8 mouse cellular contexts compared by ENCODE assay signal in genomic region chr17:34585877-34586771, GRCm38 (mm10). TPM values are rescaled to one million over a fixed set of nuclear protein-coding genes. Genes with fewer than 3 reads are reported as not detected.
DNase-seq lines count a peak whose midpoint lies in the region; ATAC-seq and TF ChIP-seq lines count a peak whose summit lies in the region.

No protein-coding gene starts in this region.

- peak; percentile 40 for DNase-seq in left cerebral cortex, postnatal 4 days
- no peak for DNase-seq in left cerebral cortex, adult 9 months (ENCODE audit: low spot score in 2 of 2)
- peak; percentile 55 to 57 for DNase-seq in cerebellum, postnatal 10 days
- no peak for DNase-seq in heart, postnatal 0 days (ENCODE audit: low spot score)
- DNase-seq in midbrain, embryonic 10.5 days (ENCODE audit: low spot score): peak; percentile 76
- DNase-seq in Muller cell, postnatal 12 days (ENCODE audit: inconsistent ontology term): no peak
- no peak for DNase-seq in adrenal gland, postnatal 14 days

- intact Hi-C loops in left cerebral cortex, postnatal 4 days (cut with DNase I): no loop called here

- 32% methylated on average over 32 of the region's 32 CpGs for WGBS in heart, postnatal 0 days
- 23% methylated on average over 32 of the region's 32 CpGs for WGBS in midbrain, embryonic 10.5 days

- H3K4me1 ChIP-seq in heart, postnatal 0 days (ENCODE audit: control insufficient read depth, insufficient read depth): peaks cover 20% of the 10 kb centered on the region
- peaks cover 71% of the 10 kb centered on the region for H3K4me1 ChIP-seq in midbrain, embryonic 10.5 days

- no peak for TF ChIP-seq EP300 in heart, postnatal 0 days (IDR thresholded peaks at IDR 0.05; ENCODE audit: low read depth)

- H3K27ac ChIP-seq in heart, postnatal 0 days (ENCODE audit: low read depth): peak overlapping the region; percentile 88
- H3K27ac ChIP-seq in midbrain, embryonic 10.5 days (replicated peaks): peak overlapping the region; percentile 98

- no peak for ATAC-seq in heart, postnatal 0 days (ENCODE audit: insufficient read depth, low read depth)
- ATAC-seq in monocyte, adult 5-6 weeks (replicated peaks; ENCODE audit: insufficient number of reproducible peaks, low FRiP score, low TSS enrichment, poor library complexity, severe bottlenecking): no peak

- H3K4me3 ChIP-seq in heart, postnatal 0 days (ENCODE audit: low read depth, low read length): peak overlapping the region; percentile 63
- peak overlapping the region; percentile 96 for H3K4me3 ChIP-seq in midbrain, embryonic 10.5 days

- H3K27me3 ChIP-seq in heart, postnatal 0 days (ENCODE audit: control insufficient read depth, insufficient read depth, low read length): no peaks in the 10 kb centered on the region
- H3K27me3 ChIP-seq in midbrain, embryonic 10.5 days (ENCODE audit: low read depth, poor library complexity, severe bottlenecking): no peaks in the 10 kb centered on the region

- H3K4me2 ChIP-seq in heart, postnatal 0 days (ENCODE audit: low read depth, low read length): peak overlapping the region; percentile 79

- H3K9ac ChIP-seq in heart, postnatal 0 days (replicated peaks; ENCODE audit: low read depth, low read length): no peak overlapping the region

- no peaks in the 10 kb centered on the region for H3K36me3 ChIP-seq in heart, postnatal 0 days (replicated peaks; ENCODE audit: control insufficient read depth, insufficient read depth, low read length)
- no peaks in the 10 kb centered on the region for H3K36me3 ChIP-seq in midbrain, embryonic 10.5 days

- TF ChIP-seq CTCF in heart, postnatal 0 days (IDR thresholded peaks at IDR 0.05; ENCODE audit: low read depth): no peak

- H3K9me3 ChIP-seq in heart, postnatal 0 days (replicated peaks; ENCODE audit: control insufficient read depth, low read length): no peaks in the 10 kb centered on the region
- no peaks in the 10 kb centered on the region for H3K9me3 ChIP-seq in midbrain, embryonic 10.5 days (replicated peaks)

RNA-seq across cellular contexts. Expression of gene Gpsm3, which starts 3.5 kb away (rescaled TPM):
- total RNA-seq in left cerebral cortex, postnatal 4 days (2021): 1 to 10 TPM; 1.6 to 2.8 TPM
- 0.53 and 3.1 TPM in 2 replicates for total RNA-seq in heart, postnatal 0 days (2014; rRNA removed; ENCODE audit: low replicate concordance)
- 5.9 and 6.0 TPM in 2 replicates for polyA plus RNA-seq in heart, postnatal 0 days (2015; fragmentation: Nextera tagmentation; extraction: Ambion mirVana)
- 5.3 and 6.6 TPM in 2 replicates for polyA plus RNA-seq in midbrain, embryonic 10.5 days (2016; fragmentation: Nextera tagmentation; extraction: Ambion mirVana)
- 64.4 to 104 TPM (median 95.5 TPM) in 3 replicates for total RNA-seq in monocyte, adult 5-6 weeks (2017)
- total RNA-seq in adrenal gland, postnatal 14 days (2021): 6.3 and 16.3 TPM in 2 replicates

RNA-seq across cellular contexts. Expression of gene Pbx2, which starts 4.9 kb away (rescaled TPM):
- total RNA-seq in left cerebral cortex, postnatal 4 days (2021): 10 to 100 TPM; 36.2 to 39.3 TPM
- 42.6 and 59.1 TPM in 2 replicates for total RNA-seq in heart, postnatal 0 days (2014; rRNA removed; ENCODE audit: low replicate concordance)
- polyA plus RNA-seq in heart, postnatal 0 days (2015; fragmentation: Nextera tagmentation; extraction: Ambion mirVana): 3.3 and 4.4 TPM in 2 replicates
- 17.5 and 17.7 TPM in 2 replicates for polyA plus RNA-seq in midbrain, embryonic 10.5 days (2016; fragmentation: Nextera tagmentation; extraction: Ambion mirVana)
- 26.8 to 34.9 TPM (median 30.9 TPM) in 3 replicates for total RNA-seq in monocyte, adult 5-6 weeks (2017)
- 37.2 and 42.2 TPM in 2 replicates for total RNA-seq in adrenal gland, postnatal 14 days (2021)

RNA-seq across cellular contexts. Expression of gene Ager, which starts 11.5 kb away (rescaled TPM):
- 1 to 10 TPM; 1.8 TPM for total RNA-seq in left cerebral cortex, postnatal 4 days (2021)
- 2.7 and 5.8 TPM in 2 replicates for total RNA-seq in heart, postnatal 0 days (2014; rRNA removed; ENCODE audit: low replicate concordance)
- 0.85 and 1.9 TPM in 2 replicates for polyA plus RNA-seq in heart, postnatal 0 days (2015; fragmentation: Nextera tagmentation; extraction: Ambion mirVana)
- 3.1 and 3.2 TPM in 2 replicates for polyA plus RNA-seq in midbrain, embryonic 10.5 days (2016; fragmentation: Nextera tagmentation; extraction: Ambion mirVana)
- 3.7 to 7.3 TPM (median 5.1 TPM) in 3 replicates for total RNA-seq in monocyte, adult 5-6 weeks (2017)
- 1.7 and 2.4 TPM in 2 replicates for total RNA-seq in adrenal gland, postnatal 14 days (2021)

RNA-seq across cellular contexts. Expression of gene Rnf5, which starts 17.4 kb away (rescaled TPM):
- total RNA-seq in left cerebral cortex, postnatal 4 days (2021): 100 to 1,000 TPM; 106 to 109 TPM
- 29.6 and 42.5 TPM in 2 replicates for total RNA-seq in heart, postnatal 0 days (2014; rRNA removed; ENCODE audit: low replicate concordance)
- 79.9 and 86.5 TPM in 2 replicates for polyA plus RNA-seq in heart, postnatal 0 days (2015; fragmentation: Nextera tagmentation; extraction: Ambion mirVana)
- 202 and 233 TPM in 2 replicates for polyA plus RNA-seq in midbrain, embryonic 10.5 days (2016; fragmentation: Nextera tagmentation; extraction: Ambion mirVana)
- total RNA-seq in monocyte, adult 5-6 weeks (2017): 8.6 to 21.8 TPM (median 14.6 TPM) in 3 replicates
- 72.5 and 76.9 TPM in 2 replicates for total RNA-seq in adrenal gland, postnatal 14 days (2021)

RNA-seq across cellular contexts. Expression of gene Agpat1, which starts 17.9 kb away (rescaled TPM):
- total RNA-seq in left cerebral cortex, postnatal 4 days (2021): 100 to 1,000 TPM; 145 to 154 TPM
- total RNA-seq in heart, postnatal 0 days (2014; rRNA removed; ENCODE audit: low replicate concordance): 112 and 120 TPM in 2 replicates
- 39.1 and 39.6 TPM in 2 replicates for polyA plus RNA-seq in heart, postnatal 0 days (2015; fragmentation: Nextera tagmentation; extraction: Ambion mirVana)
- 66.0 and 70.1 TPM in 2 replicates for polyA plus RNA-seq in midbrain, embryonic 10.5 days (2016; fragmentation: Nextera tagmentation; extraction: Ambion mirVana)
- 14.3 to 26.9 TPM (median 16.4 TPM) in 3 replicates for total RNA-seq in monocyte, adult 5-6 weeks (2017)
- 101 and 103 TPM in 2 replicates for total RNA-seq in adrenal gland, postnatal 14 days (2021)

Comparison
In these comparisons a context has a peak if more than half of its experiments do, and no peak if none do; other contexts are left out.
1. DNase-seq: peak in left cerebral cortex, postnatal 4 days (single experiment), cerebellum, postnatal 10 days (2 of 2) and midbrain, embryonic 10.5 days (single experiment); none in left cerebral cortex, adult 9 months (0 of 2), heart, postnatal 0 days (single experiment), Muller cell, postnatal 12 days (single experiment) and adrenal gland, postnatal 14 days (single experiment).